Mouse (Mus musculus): Measurements from ENCODE around the gene Ptgr1. TPM values are rescaled to one million over a fixed set of nuclear protein-coding genes. Genes with fewer than 3 reads are reported as not detected.

Gene Ptgr1
- polyA plus RNA-seq, 1 experiment, result 3.5 TPM

DNA sequence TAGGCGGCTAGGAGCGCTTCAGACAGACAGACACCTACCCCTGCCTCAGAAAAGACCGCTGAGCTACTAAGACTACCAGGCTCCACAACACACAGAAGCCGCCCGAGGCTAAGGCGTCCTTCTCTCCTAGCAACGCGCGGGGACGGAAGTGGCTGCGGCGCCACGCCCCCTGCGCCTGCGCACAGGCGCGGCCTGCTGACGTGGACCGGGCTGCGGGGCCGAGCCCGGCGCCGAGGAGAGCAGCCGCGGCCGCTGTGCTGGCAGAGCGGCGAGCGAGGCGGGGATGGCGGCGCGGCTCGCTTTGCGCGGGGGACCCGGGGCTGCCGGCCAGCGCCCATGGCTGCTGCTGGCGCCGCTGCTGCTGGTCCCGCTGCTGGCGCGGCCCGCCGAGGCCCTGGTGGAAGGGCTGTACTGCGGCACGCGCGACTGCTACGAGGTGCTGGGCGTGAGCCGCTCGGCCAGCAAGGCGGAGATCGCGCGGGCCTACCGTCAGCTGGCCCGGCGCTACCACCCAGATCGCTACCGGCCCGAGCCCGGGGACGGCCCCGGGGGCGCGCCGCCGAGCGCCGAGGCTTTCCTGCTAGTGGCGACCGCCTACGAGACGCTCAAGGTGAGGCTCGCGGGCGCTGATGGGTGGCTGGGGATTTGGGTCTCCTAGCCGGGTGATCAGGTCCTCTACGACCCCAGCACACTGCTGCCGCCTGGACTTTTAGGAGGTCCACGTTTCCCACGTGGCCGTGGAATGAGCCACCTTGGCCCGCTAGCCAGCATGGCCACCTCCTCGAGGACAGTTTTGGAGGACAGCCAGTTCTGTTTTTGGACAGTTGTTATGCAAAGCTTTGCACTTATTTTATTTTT, 16.3 kb upstream of the Ptgr1 start, which contains the start of gene Gm20503:
Gene Gm20503 (plus strand): TSS at position 263 of the 858 bp plus-strand sequence.
- peak; percentile 53 for TF ChIP-seq POLR2A (IDR thresholded peaks at IDR 0.05; ENCODE audit: low read depth, low read length)
- no peak for TF ChIP-seq CTCF (conservative IDR thresholded peaks at IDR 0.05; ENCODE audit: insufficient read depth, insufficient read length, low read depth, low read length)
- Histone ChIP-seq H3K27ac (ENCODE audit: insufficient read depth, low read depth, low read length) (peak within 1 kb of the TSS; percentile 21), H3K4me3 (ENCODE audit: insufficient read depth, low read depth, low read length) (peak within 1 kb of the TSS; percentile 84), H3K27me3 (replicated peaks; ENCODE audit: control insufficient read depth, insufficient read depth, low read length) (no peaks in the 10 kb centered on the region), H3K36me3 (ENCODE audit: control insufficient read depth, insufficient read depth, low read length) (no peaks in the 10 kb centered on the region), H3K4me1 (ENCODE audit: control insufficient read depth, insufficient read depth, low read length) (peaks cover 7% of the 10 kb centered on the region)
- WGBS, result under 1% methylated on average over 89 of the region's 89 CpGs
- DNase-seq, result peak; percentile 95

DNA sequence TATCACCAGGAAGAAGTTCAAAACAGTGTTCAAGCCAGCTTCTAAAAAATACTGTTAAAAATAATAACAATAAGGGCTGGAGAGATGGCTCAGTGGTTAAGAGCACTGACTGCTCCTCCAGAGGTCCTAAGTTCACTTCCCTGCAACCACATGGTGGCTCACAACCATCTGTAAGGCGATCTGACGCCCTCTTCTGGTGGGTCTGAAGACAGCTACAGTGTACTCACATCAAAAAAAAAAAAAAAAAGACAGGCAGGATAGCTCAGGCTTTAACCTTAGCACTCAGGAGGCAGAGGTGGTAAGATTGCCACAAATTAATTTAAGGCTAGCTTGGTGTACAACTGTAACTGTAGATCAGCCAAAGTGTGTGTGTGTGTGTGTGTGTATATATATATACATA, 13.7 kb upstream of the Ptgr1 start:
- Histone ChIP-seq H3K36me3 (ENCODE audit: control insufficient read depth, insufficient read depth, low read length) (no peaks in the 10 kb centered on the region), H3K4me3 (ENCODE audit: insufficient read depth, low read depth, low read length) (no peak overlapping the region), H3K4me1 (ENCODE audit: control insufficient read depth, insufficient read depth, low read length) (peaks cover 7% of the 10 kb centered on the region), H3K27ac (ENCODE audit: insufficient read depth, low read depth, low read length) (no peak overlapping the region), H3K27me3 (replicated peaks; ENCODE audit: control insufficient read depth, insufficient read depth, low read length) (no peaks in the 10 kb centered on the region)
- peak; percentile 68 for DNase-seq
- WGBS, result 2% methylated on average over 2 of the region's 2 CpGs
- TF ChIP-seq POLR2A (IDR thresholded peaks at IDR 0.05; ENCODE audit: low read depth, low read length) (no peak), CTCF (conservative IDR thresholded peaks at IDR 0.05; ENCODE audit: insufficient read depth, insufficient read length, low read depth, low read length) (peak; percentile 51)

DNA sequence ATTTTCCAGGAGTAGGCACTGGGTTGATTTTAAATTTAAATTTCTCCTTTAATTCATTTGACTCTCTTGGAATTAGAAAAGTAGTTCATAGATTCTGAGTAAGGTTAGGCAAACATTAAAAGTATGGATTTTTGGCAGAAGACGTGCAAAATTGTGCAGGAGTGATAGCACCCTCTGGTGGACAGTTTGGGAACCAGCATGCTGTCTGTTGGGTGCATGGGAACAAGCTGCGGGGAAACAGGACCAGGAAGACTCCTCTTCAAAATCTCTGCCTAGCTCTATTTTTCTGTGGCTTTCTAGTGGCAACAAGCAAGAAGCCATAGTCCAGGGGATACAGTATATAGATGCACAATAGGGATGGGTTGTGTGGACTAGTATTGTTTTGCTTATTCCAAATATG, 12.8 kb upstream of the Ptgr1 start:
- TF ChIP-seq POLR2A (IDR thresholded peaks at IDR 0.05; ENCODE audit: low read depth, low read length), result no peak
- peak; percentile 89 for TF ChIP-seq CTCF (conservative IDR thresholded peaks at IDR 0.05; ENCODE audit: insufficient read depth, insufficient read length, low read depth, low read length)
- Histone ChIP-seq H3K36me3 (ENCODE audit: control insufficient read depth, insufficient read depth, low read length) (no peaks in the 10 kb centered on the region), H3K27me3 (replicated peaks; ENCODE audit: control insufficient read depth, insufficient read depth, low read length) (no peaks in the 10 kb centered on the region), H3K4me3 (ENCODE audit: insufficient read depth, low read depth, low read length) (no peak overlapping the region), H3K27ac (ENCODE audit: insufficient read depth, low read depth, low read length) (no peak overlapping the region), H3K4me1 (ENCODE audit: control insufficient read depth, insufficient read depth, low read length) (peaks cover 6% of the 10 kb centered on the region)
- DNase-seq, result peak; percentile 84
- 4% methylated on average over 2 of the region's 2 CpGs for WGBS

- DNase-seq, result no peak
- Histone ChIP-seq H3K36me3 (ENCODE audit: control insufficient read depth, insufficient read depth, low read length) (no peaks in the 10 kb centered on the region), H3K4me3 (ENCODE audit: insufficient read depth, low read depth, low read length) (no peak overlapping the region), H3K27me3 (replicated peaks; ENCODE audit: control insufficient read depth, insufficient read depth, low read length) (no peaks in the 10 kb centered on the region), H3K4me1 (ENCODE audit: control insufficient read depth, insufficient read depth, low read length) (no peaks in the 10 kb centered on the region; the same call in 1 of the 2 replicates), H3K27ac (ENCODE audit: insufficient read depth, low read depth, low read length) (no peak overlapping the region)
- TF ChIP-seq POLR2A (IDR thresholded peaks at IDR 0.05; ENCODE audit: low read depth, low read length) (no peak), CTCF (conservative IDR thresholded peaks at IDR 0.05; ENCODE audit: insufficient read depth, insufficient read length, low read depth, low read length) (no peak)
- WGBS, result 84% methylated on average over 1 of the region's 1 CpGs
Measured at GRCm38 (mm10) chr4:58998688-58999087, 11.8 kb upstream of the Ptgr1 start.

- peak; percentile 47 for DNase-seq
Measured at GRCm38 (mm10) chr4:58997081-58997480, 10.2 kb upstream of the Ptgr1 start.

GRCm38 (mm10) chr4:58995251-58995693, 8.4 kb upstream of the Ptgr1 start:
- TF ChIP-seq POLR2A (IDR thresholded peaks at IDR 0.05; ENCODE audit: low read depth, low read length), result no peak
- no peak for TF ChIP-seq CTCF (conservative IDR thresholded peaks at IDR 0.05; ENCODE audit: insufficient read depth, insufficient read length, low read depth, low read length)
- Histone ChIP-seq H3K4me3 (ENCODE audit: insufficient read depth, low read depth, low read length) (no peak overlapping the region), H3K27ac (ENCODE audit: insufficient read depth, low read depth, low read length) (no peak overlapping the region), H3K4me1 (ENCODE audit: control insufficient read depth, insufficient read depth, low read length) (no peaks in the 10 kb centered on the region), H3K27me3 (replicated peaks; ENCODE audit: control insufficient read depth, insufficient read depth, low read length) (no peaks in the 10 kb centered on the region), H3K36me3 (ENCODE audit: control insufficient read depth, insufficient read depth, low read length) (no peaks in the 10 kb centered on the region)
- 56% methylated on average over 8 of the region's 8 CpGs for WGBS
- DNase-seq, result no peak

More at GRCm38 (mm10) chr4:58997081-58997480, 10.2 kb upstream of the Ptgr1 start:
- Histone ChIP-seq H3K36me3 (ENCODE audit: control insufficient read depth, insufficient read depth, low read length) (no peaks in the 10 kb centered on the region), H3K27ac (ENCODE audit: insufficient read depth, low read depth, low read length) (no peak overlapping the region), H3K27me3 (replicated peaks; ENCODE audit: control insufficient read depth, insufficient read depth, low read length) (no peaks in the 10 kb centered on the region), H3K4me3 (ENCODE audit: insufficient read depth, low read depth, low read length) (no peak overlapping the region), H3K4me1 (ENCODE audit: control insufficient read depth, insufficient read depth, low read length) (no peaks in the 10 kb centered on the region)
- WGBS, result 50% methylated on average over 5 of the region's 5 CpGs
- TF ChIP-seq POLR2A (IDR thresholded peaks at IDR 0.05; ENCODE audit: low read depth, low read length) (no peak), CTCF (conservative IDR thresholded peaks at IDR 0.05; ENCODE audit: insufficient read depth, insufficient read length, low read depth, low read length) (no peak)

DNA sequence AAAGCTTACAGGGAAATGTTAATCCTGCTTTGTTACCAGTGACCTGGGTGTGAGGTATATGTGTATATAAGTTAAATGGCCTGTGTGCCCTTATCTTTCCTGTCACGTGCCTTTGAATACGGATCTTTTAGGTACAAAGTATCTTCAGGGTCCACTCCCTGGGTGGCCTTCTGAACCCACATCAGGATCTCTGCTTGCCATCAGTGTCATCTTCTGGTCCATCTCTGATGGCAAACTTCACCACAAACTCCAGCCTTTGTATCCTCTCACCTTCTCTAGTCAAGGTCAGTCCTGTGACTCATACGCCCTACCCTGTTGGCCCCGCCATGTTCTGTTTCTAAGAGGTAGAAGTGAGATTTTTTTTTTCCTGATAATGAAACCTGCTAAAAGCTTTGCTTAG, 7.8 kb upstream of the Ptgr1 start, which contains the start of gene Dnajc25:
Gene Dnajc25 (plus strand): TSS at position 301 of the 400 bp plus-strand sequence.
- no peak within 1 kb of the TSS for H3K27ac ChIP-seq (ENCODE audit: insufficient read depth, low read depth, low read length)
- WGBS, result 80% methylated on average over 4 of the region's 4 CpGs
- H3K4me1 ChIP-seq (ENCODE audit: control insufficient read depth, insufficient read depth, low read length), result no peaks in the 10 kb centered on the region

More for the DNA sequence above, 7.8 kb upstream of the Ptgr1 start, which contains the start of gene Dnajc25:
- no peaks in the 10 kb centered on the region for H3K27me3 ChIP-seq (replicated peaks; ENCODE audit: control insufficient read depth, insufficient read depth, low read length)
- H3K4me3 ChIP-seq (ENCODE audit: insufficient read depth, low read depth, low read length), result no peak within 1 kb of the TSS
- H3K36me3 ChIP-seq (ENCODE audit: control insufficient read depth, insufficient read depth, low read length), result no peaks in the 10 kb centered on the region
- TF ChIP-seq CTCF (conservative IDR thresholded peaks at IDR 0.05; ENCODE audit: insufficient read depth, insufficient read length, low read depth, low read length) (no peak), POLR2A (IDR thresholded peaks at IDR 0.05; ENCODE audit: low read depth, low read length) (no peak)
- DNase-seq, result no peak

Measured in kidney, adult 2 months (tissue).